Mouse (Mus musculus): ENCODE data around the gene Cxcl15.

The Cxcl15 gene

DNA sequence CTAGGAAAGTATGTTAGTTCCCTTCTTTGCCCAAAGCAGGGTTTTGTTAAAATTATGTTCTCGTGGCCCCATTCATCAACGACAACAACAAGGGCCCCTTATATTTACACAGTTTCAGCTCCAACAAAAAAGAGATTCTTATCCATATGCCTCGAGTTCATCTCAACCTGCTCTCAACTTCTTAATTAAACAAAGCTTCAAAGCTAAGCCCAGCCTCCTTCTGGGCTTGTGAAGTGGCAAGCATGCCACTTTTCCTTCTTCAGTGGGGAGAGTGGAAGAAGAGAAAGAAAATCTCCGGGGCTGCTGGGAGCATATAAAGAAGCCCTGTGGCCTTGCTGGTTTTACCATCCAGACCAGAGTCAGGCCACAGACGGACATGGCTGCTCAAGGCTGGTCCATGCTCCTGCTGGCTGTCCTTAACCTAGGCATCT is at the start of gene Cxcl15:
Gene Cxcl15 (plus strand): TSS at position 340 of the 431 bp plus-strand sequence.
- DNase-seq = no peak

GRCm38 (mm10) chr5:90753934-90754333 is 40.4 kb upstream of the Cxcl15 start:
- DNase-seq = no peak

DNA sequence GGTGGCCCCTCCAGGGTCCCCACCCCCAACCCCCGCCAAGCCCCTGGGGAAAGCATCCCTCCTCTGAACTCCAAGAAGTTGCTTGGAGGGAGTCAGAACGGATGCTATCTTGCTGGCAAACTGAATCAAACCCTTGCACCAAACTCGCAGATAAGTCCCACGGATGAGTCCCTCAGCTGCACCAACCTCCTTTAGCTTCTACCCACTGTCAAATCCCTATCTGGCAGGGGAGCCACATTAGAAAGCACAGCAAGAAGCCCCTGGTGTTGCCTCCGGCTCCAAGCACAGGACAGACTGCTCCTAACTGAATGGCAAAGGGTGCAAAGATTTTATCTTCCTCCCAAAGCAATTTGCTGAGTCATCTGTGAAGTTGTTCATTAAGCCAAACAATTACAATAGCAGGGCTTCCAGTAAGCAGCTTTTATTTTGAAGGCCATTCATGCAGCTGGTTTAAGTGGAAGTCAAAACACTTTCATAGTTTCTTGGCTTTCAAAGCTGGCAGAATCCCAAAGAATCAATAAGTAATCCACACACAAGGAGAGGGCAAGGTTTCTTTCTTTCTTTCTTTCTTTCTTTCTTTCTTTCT is 36.2 kb upstream of the Cxcl15 start:
- DNase-seq = no peak

- DNase-seq = no peak
Measured at GRCm38 (mm10) chr5:90759077-90760065, 35.0 kb upstream of the Cxcl15 start, which contains the start of gene Cxcl5. Gene Cxcl5 (plus strand): TSS chr5:90759360.

DNA sequence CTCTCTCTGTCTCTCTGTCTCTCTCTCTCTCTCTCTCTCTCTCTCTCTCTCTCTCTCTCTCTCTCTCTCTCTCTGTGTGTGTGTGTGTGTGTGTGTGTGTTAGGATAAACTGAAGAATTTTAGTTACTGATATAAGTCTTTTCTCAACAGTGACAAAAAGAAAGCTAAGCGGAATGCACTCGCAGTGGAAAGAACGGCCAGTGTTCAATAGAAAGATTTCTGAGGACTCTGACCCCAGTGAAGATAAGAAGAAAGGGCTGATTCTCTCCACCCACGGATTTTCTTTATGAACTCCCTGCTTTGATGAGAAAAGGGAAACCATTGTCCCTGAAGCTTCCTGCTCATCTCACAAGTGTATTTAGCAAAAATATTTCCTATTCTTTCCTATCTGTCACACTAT is 34.0 kb upstream of the Cxcl15 start:
- DNase-seq = no peak

GRCm38 (mm10) chr5:90760844-90761243 is 33.5 kb upstream of the Cxcl15 start:
- no peak for DNase-seq

DNA sequence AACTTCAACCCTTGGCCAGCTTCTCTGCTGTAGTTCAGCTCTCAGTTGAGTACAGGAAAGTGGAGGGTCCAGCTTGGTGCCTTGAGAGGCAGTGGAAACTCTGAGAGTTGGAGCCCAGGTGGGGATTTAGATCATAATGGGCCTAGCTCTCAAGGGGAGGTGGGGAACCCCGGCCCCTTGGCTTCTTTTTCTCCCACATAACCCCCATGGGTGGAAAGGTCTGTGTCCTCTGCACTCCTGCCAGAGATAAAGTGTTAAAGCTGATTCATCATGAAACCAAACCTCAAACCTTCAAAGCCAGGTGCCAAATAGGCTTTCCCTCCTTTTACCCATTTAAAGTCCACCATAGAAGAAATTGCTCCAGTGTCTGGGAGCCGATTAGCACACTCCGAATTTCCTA is 32.5 kb upstream of the Cxcl15 start:
- DNase-seq = no peak

GRCm38 (mm10) chr5:90763912-90764665 is 30.2 kb upstream of the Cxcl15 start:
- DNase-seq = no peak

DNA sequence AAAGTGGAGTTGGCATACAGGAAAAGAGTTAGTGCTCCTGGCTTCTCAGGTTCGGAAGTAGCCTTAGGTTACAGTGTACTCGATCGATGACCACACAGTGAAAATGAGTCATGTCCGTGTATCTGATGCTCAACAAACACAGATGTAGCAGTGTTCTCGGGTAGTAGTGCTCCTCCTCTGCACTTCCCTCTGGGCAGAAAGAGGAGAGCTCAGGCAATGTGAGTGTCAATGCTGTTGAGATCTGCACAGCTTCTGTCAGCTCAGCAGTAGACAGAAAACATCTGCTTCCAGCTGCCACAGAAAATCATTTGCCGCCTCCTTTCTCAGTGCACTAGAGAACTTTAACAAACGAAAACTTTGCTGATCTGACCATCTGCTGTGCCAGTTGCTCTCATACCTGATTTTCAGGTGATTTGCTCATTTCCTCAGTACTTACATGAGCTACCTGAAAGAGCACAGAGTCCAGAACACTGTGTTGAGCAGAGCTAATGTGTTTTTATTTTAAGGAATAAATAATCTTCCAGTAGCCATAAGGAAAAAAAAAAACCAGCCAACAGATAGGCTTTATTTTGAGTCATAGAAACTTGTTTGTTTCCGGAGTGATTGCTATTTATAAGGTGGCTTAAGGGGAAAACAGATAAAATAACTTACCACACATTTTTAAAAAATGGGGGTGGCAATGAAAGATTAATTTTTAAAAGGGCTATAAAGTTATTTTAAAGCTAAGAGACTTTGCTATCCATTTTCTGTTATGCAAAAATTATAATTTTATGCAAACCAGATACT is 28.3 kb upstream of the Cxcl15 start:
- no peak for DNase-seq

DNA sequence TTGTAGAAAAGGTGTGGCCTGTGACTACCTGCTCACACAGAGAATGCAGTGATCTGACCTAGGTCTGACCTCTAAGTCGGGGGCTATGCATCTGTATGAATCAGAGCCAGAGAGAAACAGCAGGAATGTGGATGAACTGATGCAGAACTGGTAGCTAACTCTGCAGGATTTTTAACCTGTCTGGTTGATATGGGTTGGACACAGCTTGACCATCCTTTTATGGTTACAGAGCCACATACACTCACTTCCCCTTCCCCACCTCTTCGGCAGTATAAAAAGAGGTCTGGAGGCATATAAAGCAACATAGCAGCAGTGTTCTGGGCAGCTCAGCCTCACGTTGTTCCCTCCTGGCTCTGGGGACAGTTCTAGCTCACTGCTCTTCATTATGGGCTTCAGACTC is 26.1 kb upstream of the Cxcl15 start, which contains the start of gene Ppbp:
Gene Ppbp (plus strand): TSS at position 301 of the 400 bp plus-strand sequence.
- DNase-seq = no peak

DNA sequence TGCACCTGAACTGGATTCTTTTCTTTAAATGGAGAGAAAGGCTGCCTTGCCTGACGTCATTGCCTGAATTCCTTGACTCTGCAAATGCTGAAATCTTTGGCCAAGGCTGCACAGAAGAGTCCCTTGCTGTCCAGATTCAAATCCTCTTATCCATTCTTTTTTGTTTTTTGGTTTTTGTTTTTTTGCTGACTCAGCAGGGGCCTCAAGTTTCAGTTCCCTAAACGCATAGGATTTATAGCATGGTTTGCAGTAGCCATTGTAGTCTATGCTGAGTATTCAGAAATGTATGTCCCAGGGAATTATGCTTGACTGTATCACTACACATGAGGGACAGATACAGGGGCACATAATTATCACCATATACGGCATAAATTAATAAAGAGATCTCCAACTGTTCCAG is 23.0 kb upstream of the Cxcl15 start:
- DNase-seq = no peak

GRCm38 (mm10) chr5:90771880-90772653 is 22.3 kb upstream of the Cxcl15 start, which contains the start of gene Pf4:
Gene Pf4 (plus strand): TSS chr5:90772435.
- DNase-seq = no peak

DNA sequence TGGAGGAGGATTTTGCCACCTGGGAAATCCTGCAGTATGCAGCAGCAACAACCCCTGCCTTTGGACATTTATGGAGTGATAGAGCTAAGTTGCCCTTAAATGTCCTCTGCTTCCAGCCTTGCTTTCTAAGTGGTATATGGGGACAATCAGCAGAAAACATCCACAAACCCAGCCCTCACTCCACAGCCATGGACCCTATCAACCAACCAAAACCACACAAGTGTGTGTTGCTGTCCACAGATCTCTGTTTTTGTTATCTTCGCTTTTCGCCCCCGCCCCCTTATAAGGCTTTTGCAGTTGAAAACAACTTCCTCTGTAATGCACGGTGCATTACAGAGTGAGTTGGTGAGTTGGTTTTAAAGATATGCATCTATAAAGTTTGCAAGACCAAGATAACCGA is 18.8 kb upstream of the Cxcl15 start:
- no peak for DNase-seq

GRCm38 (mm10) chr5:90777621-90778020 is 16.7 kb upstream of the Cxcl15 start:
- DNase-seq = no peak

DNA sequence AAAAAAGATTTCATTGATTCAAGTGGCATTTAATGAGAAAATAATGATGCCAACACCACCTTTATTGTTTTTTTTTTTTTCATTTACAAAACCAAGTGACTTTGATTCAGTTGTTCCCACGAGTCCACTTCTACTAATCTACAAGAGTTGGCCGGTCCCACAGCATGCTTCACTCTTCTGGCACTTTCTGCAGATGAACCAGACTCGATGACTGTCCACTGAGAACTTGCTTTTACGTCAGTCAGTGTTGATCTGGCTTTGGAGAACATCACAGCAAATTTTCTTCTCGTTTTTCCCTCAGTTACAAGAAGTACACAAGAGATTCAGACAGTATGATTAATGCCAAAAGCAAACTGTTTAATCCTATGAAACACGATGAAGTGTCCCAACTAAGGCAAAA is 15.5 kb upstream of the Cxcl15 start:
- no peak for DNase-seq

- no peak for DNase-seq
Measured at GRCm38 (mm10) chr5:90783697-90784096, 10.6 kb upstream of the Cxcl15 start.

DNA sequence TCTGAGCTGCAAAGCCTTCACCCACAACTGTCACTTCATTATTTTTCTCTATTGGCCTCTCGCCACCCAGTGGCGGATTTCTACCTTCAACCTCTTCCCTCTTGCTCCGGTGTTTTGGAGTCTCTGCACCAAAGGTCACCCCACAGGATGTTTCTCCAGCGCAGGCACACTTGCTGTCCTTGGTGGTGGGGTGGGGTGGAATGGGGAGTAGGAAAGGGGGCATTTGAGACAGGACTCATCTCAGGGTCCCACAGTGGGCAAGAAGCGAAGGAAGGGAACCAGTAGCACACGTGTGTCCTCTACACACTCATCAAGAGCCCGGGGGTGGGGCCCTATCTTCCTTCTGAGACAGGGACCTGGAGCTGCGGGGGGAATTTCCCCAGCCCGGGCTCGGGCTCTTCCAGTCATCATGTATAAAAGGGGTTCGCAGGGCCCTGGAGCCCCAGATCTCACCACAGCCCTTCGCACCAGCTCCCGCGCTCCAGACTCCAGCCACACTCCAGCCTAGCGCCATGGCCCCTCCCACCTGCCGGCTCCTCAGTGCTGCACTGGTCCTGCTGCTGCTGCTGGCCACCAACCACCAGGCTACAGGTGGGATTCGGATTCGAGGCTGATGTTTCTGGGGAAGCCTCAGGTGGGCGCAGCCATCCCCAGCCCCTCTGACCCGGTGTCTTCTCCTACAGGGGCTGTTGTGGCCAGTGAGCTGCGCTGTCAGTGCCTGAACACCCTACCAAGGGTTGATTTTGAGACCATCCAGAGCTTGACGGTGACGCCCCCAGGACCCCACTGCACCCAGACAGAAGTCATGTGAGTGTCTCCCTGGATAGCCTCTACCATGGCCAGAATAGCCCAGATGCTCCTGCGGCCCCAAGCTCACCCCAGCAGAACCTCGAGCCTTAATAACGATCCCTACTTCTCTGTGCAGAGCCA is 8.4 kb upstream of the Cxcl15 start, which contains the start of gene Cxcl3:
Gene Cxcl3 (plus strand): TSS at position 445 of the 930 bp plus-strand sequence.
- peak; percentile 2 for DNase-seq

DNA sequence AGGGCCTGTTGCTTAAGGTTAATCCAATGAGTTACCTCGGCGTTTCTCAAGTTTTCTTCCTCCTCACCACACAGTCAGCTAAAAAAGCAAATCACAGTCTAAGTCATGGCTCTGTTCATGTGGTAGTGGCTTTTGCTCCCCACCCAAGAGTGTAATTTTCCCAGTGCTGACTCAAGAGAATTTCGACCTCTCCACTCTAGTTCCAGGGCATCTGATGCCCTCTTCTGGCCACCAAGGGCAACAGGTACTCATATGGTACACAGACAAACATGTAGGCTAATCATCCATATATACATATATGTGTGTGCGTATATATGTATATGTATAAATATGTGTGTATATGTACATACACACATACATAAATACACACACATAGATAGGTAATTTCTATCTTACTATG is 6.2 kb upstream of the Cxcl15 start:
- no peak for DNase-seq

DNA sequence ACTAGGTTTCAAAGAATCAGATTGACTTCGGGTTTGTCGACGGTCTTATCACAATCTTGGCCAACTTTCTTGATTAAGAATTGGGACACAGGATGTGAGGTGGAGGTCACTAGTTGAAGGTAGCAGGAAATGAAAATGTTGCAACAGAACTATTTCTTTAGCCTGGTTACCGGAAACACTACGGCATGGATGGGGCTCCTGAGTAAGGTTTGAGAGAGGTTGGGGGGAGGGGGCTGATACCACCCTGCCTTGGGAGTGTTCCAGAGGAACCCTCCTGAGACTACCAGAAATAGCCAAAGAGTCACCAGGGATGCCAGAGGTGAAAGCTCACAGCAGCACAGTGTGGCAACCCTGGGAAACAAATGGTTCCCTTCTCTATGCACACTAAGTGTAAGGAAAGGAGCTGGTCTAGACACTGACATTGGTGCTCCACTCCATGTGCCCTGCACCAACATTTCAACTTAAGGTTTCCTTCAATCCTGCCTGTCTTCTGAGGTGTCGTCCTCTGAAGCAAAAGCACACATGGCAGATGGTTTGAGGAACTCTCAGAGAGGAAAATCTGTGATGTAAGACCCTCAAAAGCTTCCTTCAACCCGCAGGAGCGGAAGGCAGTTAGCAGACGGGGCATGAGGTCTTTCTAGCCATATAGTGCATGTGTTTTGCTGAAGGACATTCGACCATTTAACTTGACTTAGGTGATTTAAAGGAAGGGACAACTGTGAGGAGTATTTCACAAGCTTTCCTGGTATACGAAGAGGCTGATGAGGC is 4.8 kb upstream of the Cxcl15 start:
- no peak for DNase-seq
